Mouse (Mus musculus) lung, embryonic 14.5 days (tissue): Measurements from ENCODE around the gene Sema3b. TPM values are rescaled to one million over a fixed set of nuclear protein-coding genes. Genes with fewer than 3 reads are reported as not detected.

Experiments used
- ATAC-seq: fragments of 200-750 bp; cut with Nextera tagmentation; 2 replicates; pipeline ENCODE4 v1.8.0; 2017; ENCODE audit warnings: mild to moderate bottlenecking, moderate TSS enrichment, moderate library complexity; ENCODE audit not compliant: insufficient read depth
- DNase-seq: peaks from one replicate; pipeline ENCODE4 v3.0.0-alpha.2; 2015
- H3K27ac ChIP-seq: fragments of 300-500 bp; sonication (generic); 2 replicates; pipeline ENCODE4 v1.5.1; 2014; ENCODE audit warnings: low read depth, mild to moderate bottlenecking, moderate library complexity
- H3K27me3 ChIP-seq: fragments of 300-500 bp; sonication (generic); 2 replicates; pipeline ENCODE4 v1.6.1; 2014; ENCODE audit warnings: low read length, control low read depth; ENCODE audit not compliant: insufficient read depth
- H3K36me3 ChIP-seq: fragments of 300-500 bp; sonication (generic); 2 replicates; pipeline ENCODE4 v1.6.1; 2014; ENCODE audit warnings: control low read depth; ENCODE audit not compliant: insufficient read depth
- H3K4me1 ChIP-seq: fragments of 300-500 bp; sonication (generic); 2 replicates; pipeline ENCODE4 v1.6.1; 2014; ENCODE audit warnings: antibody characterized with exemption, control low read depth; ENCODE audit not compliant: insufficient read depth
- H3K4me2 ChIP-seq: fragments of 300-500 bp; sonication (generic); 2 replicates; pipeline ENCODE4 v1.6.1; 2014; ENCODE audit warnings: mild to moderate bottlenecking
- H3K4me3 ChIP-seq: fragments of 300-500 bp; sonication (generic); 2 replicates; pipeline ENCODE4 v1.5.1; 2014; ENCODE audit warnings: low read depth, low read length
- H3K9ac ChIP-seq: fragments of 300-500 bp; sonication (generic); 2 replicates; pipeline ENCODE4 v1.6.1; 2014
- H3K9me3 ChIP-seq: fragments of 300-500 bp; sonication (generic); 2 replicates; pipeline ENCODE4 v1.6.1; 2016; ENCODE audit warnings: low read depth, low read length, control low read depth
- CTCF ChIP-seq: IDR thresholded peaks from 2 replicates; pipeline ENCODE4 v1.5.1; 2016; ENCODE audit warnings: antibody characterized with exemption, low read depth
- WGBS: fragments of 180-500 bp; shearing (Covaris S2); extraction: QIAGEN DNeasy Blood & Tissue Kit; methylation state at CpG from one replicate; pipeline ENCODE4 v1.1.7; 2014; 5-methylcytosine and 5-hydroxymethylcytosine counted together
- polyA plus RNA-seq: library from polyadenylated mRNA; unstranded; fragments of >200 nt; fragmentation: Nextera tagmentation; extraction: Ambion mirVana; gene quantifications from 2 replicates; pipeline ENCODE4 v1.2.1, GENCODE M21; 2014

The Sema3b gene
- polyA plus RNA-seq, 1 experiment from 2014 or later: 5.3 TPM

DNA sequence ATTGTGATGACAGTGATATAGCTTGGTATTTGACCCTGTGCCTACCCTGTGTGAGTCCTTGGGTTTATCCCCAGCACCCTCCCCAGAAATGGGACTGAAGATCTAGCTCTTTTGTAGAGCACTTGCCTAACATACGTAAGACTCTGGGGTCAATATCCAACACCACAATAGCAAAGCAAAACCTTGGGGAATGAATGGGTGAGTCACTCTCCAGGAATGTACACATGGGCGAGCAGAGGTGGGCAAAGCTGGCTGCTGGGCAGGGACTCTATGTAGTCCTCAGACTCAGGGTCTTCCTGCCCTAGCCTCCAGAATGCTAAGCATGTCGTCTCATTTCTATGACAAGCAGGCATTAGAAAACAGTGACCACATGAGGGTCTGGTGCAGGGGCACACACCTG lies 39.7 kb upstream of the Sema3b start:
- 43% methylated on average over 3 of the region's 3 CpGs for WGBS
- ATAC-seq: no peak
- H3K27me3 ChIP-seq: no peaks in the 10 kb centered on the region
- H3K4me3 ChIP-seq: no peak overlapping the region
- no peak overlapping the region for H3K4me2 ChIP-seq
- H3K27ac ChIP-seq: no peak overlapping the region
- TF ChIP-seq CTCF: no peak
- H3K9me3 ChIP-seq: no peaks in the 10 kb centered on the region
- H3K4me1 ChIP-seq: no peaks in the 10 kb centered on the region; the same call in 1 of the 2 replicates
- no peak overlapping the region for H3K9ac ChIP-seq
- no peaks in the 10 kb centered on the region for H3K36me3 ChIP-seq
- no peak for DNase-seq

GRCm38 (mm10) chr9:107646975-107647374 lies 37.9 kb upstream of the Sema3b start:
- ATAC-seq: no peak
- H3K4me2 ChIP-seq: no peak overlapping the region
- no peaks in the 10 kb centered on the region for H3K9me3 ChIP-seq
- H3K9ac ChIP-seq: no peak overlapping the region
- DNase-seq: no peak
- TF ChIP-seq CTCF: no peak; the same call in 1 of the 2 replicates
- H3K4me1 ChIP-seq: no peaks in the 10 kb centered on the region; the same call in 1 of the 2 replicates
- WGBS: 78% methylated on average over 6 of the region's 6 CpGs
- no peak overlapping the region for H3K4me3 ChIP-seq
- no peaks in the 10 kb centered on the region for H3K36me3 ChIP-seq
- H3K27ac ChIP-seq: no peak overlapping the region
- no peaks in the 10 kb centered on the region for H3K27me3 ChIP-seq

- TF ChIP-seq CTCF: peak; percentile 98
- peak overlapping the region; percentile 76; the same call in 1 of the 2 replicates for H3K4me2 ChIP-seq
- peak; percentile 70; the same call in 1 of the 2 replicates for ATAC-seq
Measured at GRCm38 (mm10) chr9:107645577-107645976, 36.5 kb upstream of the Sema3b start.

DNA sequence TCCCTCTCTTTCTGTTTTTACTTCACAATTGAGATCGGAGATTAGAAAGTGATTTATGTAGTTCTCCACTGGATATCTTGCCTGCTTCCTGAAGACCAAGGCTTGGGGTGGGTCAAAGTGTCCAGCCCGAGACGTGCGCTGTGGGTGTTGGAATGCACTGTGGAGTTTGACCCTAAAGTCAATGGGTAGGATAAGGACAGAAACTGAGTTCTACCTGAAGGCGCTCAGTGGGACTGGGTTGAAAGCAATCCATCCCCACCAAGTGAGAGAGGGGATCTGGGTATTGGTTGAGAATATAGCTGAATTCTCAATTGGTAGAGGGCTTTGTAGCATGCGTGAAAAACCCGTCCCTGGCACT lies 36.1 kb upstream of the Sema3b start:
- Histone ChIP-seq H3K4me2 (peak overlapping the region; percentile 76), H3K4me3 (peak overlapping the region; percentile 38; the same call in 1 of the 2 replicates), H3K4me1 (no peaks in the 10 kb centered on the region), H3K9ac (peak overlapping the region; percentile 38), H3K36me3 (no peaks in the 10 kb centered on the region), H3K27me3 (no peaks in the 10 kb centered on the region), H3K27ac (no peak overlapping the region), H3K9me3 (no peaks in the 10 kb centered on the region)
- DNase-seq: no peak
- no peak for TF ChIP-seq CTCF
- 42% methylated on average over 7 of the region's 7 CpGs for WGBS
- peak; percentile 14; the same call in 1 of the 2 replicates for ATAC-seq

More at GRCm38 (mm10) chr9:107645577-107645976, 36.5 kb upstream of the Sema3b start:
- no peaks in the 10 kb centered on the region for H3K4me1 ChIP-seq
- H3K27ac ChIP-seq: no peak overlapping the region
- peak; percentile 95 for DNase-seq
- H3K9me3 ChIP-seq: no peaks in the 10 kb centered on the region
- H3K36me3 ChIP-seq: no peaks in the 10 kb centered on the region
- no peak overlapping the region for H3K4me3 ChIP-seq
- H3K27me3 ChIP-seq: no peaks in the 10 kb centered on the region
- 10% methylated on average over 5 of the region's 5 CpGs for WGBS
- H3K9ac ChIP-seq: no peak overlapping the region

GRCm38 (mm10) chr9:107644495-107645152 lies 35.6 kb upstream of the Sema3b start:
- peak; percentile 99 for TF ChIP-seq CTCF
- H3K9ac ChIP-seq: peak overlapping the region; percentile 57
- H3K27me3 ChIP-seq: no peaks in the 10 kb centered on the region
- no peaks in the 10 kb centered on the region for H3K36me3 ChIP-seq
- no peaks in the 10 kb centered on the region for H3K9me3 ChIP-seq
- H3K27ac ChIP-seq: peak overlapping the region; percentile 64; the same call in 1 of the 2 replicates
- H3K4me1 ChIP-seq: no peaks in the 10 kb centered on the region
- H3K4me2 ChIP-seq: peak overlapping the region; percentile 76
- peak overlapping the region; percentile 38 for H3K4me3 ChIP-seq
- ATAC-seq (peak; percentile 80), DNase-seq (peak; percentile 98)
- 3% methylated on average over 35 of the region's 35 CpGs for WGBS

DNA sequence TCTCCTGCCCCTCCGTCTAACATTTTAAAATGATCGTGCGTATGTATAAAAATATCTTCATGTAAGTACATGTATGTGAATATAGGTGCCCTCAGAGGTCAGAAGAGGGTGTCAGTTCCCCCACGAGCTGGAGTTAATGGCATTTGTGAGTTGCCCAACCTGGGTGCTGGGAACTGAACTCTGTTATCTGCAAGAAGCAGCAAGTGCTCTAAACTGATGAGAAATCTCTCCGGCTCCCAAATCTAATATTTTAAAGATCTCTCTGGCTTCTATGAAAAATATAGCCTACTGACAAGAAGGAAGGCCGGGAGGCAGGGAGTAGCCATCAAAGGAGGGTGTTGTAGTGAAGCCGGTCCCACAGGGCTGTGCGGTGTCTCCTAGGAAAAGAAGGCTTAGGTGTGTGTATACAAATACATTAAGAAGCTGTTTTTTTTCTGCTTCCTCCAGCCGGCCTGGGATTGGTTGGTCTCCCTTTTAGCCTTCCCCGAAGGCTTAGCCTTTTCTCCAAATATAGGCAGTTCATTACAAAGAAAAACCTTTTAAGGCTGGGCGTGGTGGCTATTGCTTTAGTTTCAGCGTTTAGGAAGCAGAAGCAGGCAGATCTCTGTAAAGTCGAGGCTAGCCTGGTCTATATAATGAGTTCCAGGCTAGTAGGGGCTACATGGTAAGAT lies 34.6 kb upstream of the Sema3b start:
- H3K9ac ChIP-seq: no peak overlapping the region; the same call in 1 of the 2 replicates
- H3K4me3 ChIP-seq: peak overlapping the region; percentile 38; the same call in 1 of the 2 replicates
- no peaks in the 10 kb centered on the region for H3K36me3 ChIP-seq
- DNase-seq (no peak), ATAC-seq (no peak)
- H3K9me3 ChIP-seq: no peaks in the 10 kb centered on the region
- no peaks in the 10 kb centered on the region for H3K4me1 ChIP-seq
- H3K27me3 ChIP-seq: no peaks in the 10 kb centered on the region
- H3K4me2 ChIP-seq: peak overlapping the region; percentile 76
- WGBS: 88% methylated on average over 13 of the region's 13 CpGs
- no peak overlapping the region for H3K27ac ChIP-seq
- no peak for TF ChIP-seq CTCF

GRCm38 (mm10) chr9:107641666-107642065 lies 32.6 kb upstream of the Sema3b start:
- no peak overlapping the region for H3K27ac ChIP-seq
- WGBS: 65% methylated on average over 8 of the region's 8 CpGs
- no peaks in the 10 kb centered on the region for H3K36me3 ChIP-seq
- no peak overlapping the region for H3K4me2 ChIP-seq
- DNase-seq: no peak
- H3K27me3 ChIP-seq: no peaks in the 10 kb centered on the region
- ATAC-seq: no peak
- H3K9me3 ChIP-seq: no peaks in the 10 kb centered on the region
- no peak for TF ChIP-seq CTCF
- no peaks in the 10 kb centered on the region for H3K4me1 ChIP-seq
- H3K9ac ChIP-seq: no peak overlapping the region
- no peak overlapping the region for H3K4me3 ChIP-seq
